Mouse (Mus musculus) forebrain, embryonic 11.5 days (tissue): ENCODE results near the gene Naa30. TPM values are rescaled to one million over a fixed set of nuclear protein-coding genes. Genes with fewer than 3 reads are reported as not detected.

Experiments
- ATAC-seq: fragments of 200-750 bp; cut with Nextera tagmentation; replicated peaks from 2 replicates; pipeline ENCODE4 v1.8.0; 2017; ENCODE audit warnings: moderate TSS enrichment; ENCODE audit not compliant: low FRiP score
- DNase-seq: peaks from one replicate; pipeline ENCODE4 v3.0.0-alpha.2; 2017; ENCODE audit warnings: low spot score
- H3K27ac ChIP-seq: fragments of 300-500 bp; sonication (generic); 2 replicates; pipeline ENCODE4 v1.5.1; 2014; ENCODE audit warnings: low read depth, low read length
- H3K27me3 ChIP-seq: fragments of 300-500 bp; sonication (generic); 2 replicates; pipeline ENCODE4 v1.6.1; 2014; ENCODE audit warnings: mild to moderate bottlenecking, low read length, mixed read lengths; ENCODE audit not compliant: control insufficient read depth, insufficient read depth
- H3K36me3 ChIP-seq: fragments of 300-500 bp; sonication (generic); 2 replicates; pipeline ENCODE4 v1.6.1; 2014; ENCODE audit warnings: mild to moderate bottlenecking, low read length, moderate library complexity, mixed read lengths; ENCODE audit not compliant: control insufficient read depth, insufficient read depth
- H3K4me1 ChIP-seq: fragments of 300-500 bp; sonication (generic); replicated peaks from 2 replicates; pipeline ENCODE4 v1.6.1; 2014; ENCODE audit warnings: low read length, mixed read lengths; ENCODE audit not compliant: control insufficient read depth, insufficient read depth
- H3K4me2 ChIP-seq: fragments of 300-500 bp; sonication (generic); 2 replicates; pipeline ENCODE4 v1.6.1; 2014; ENCODE audit warnings: low read depth, mild to moderate bottlenecking, low read length, moderate library complexity, mixed read lengths; ENCODE audit not compliant: severe bottlenecking
- H3K4me3 ChIP-seq: fragments of 300-500 bp; sonication (generic); 2 replicates; pipeline ENCODE4 v1.5.1; 2014; ENCODE audit warnings: low read depth, low read length
- H3K9ac ChIP-seq: fragments of 300-500 bp; sonication (generic); 2 replicates; pipeline ENCODE4 v1.6.1; 2014; ENCODE audit warnings: low read length
- H3K9me3 ChIP-seq: fragments of 300-500 bp; sonication (generic); 2 replicates; pipeline ENCODE4 v1.6.1; 2016; ENCODE audit warnings: low read length, mixed read lengths; ENCODE audit not compliant: control insufficient read depth
- WGBS: fragments of 180-500 bp; shearing (Covaris S2); extraction: QIAGEN DNeasy Blood & Tissue Kit; methylation state at CpG from one replicate; pipeline ENCODE4 v1.1.7; 2014; 5-methylcytosine and 5-hydroxymethylcytosine counted together
- polyA plus RNA-seq: library from polyadenylated mRNA; unstranded; fragments of >200 nt; fragmentation: Nextera tagmentation; extraction: Ambion mirVana; gene quantifications from 2 replicates; pipeline ENCODE4 v1.2.1, GENCODE M21; 2014

Naa30 gene
- polyA plus RNA-seq, 1 experiment from 2014 or later: 19.3 TPM

DNA sequence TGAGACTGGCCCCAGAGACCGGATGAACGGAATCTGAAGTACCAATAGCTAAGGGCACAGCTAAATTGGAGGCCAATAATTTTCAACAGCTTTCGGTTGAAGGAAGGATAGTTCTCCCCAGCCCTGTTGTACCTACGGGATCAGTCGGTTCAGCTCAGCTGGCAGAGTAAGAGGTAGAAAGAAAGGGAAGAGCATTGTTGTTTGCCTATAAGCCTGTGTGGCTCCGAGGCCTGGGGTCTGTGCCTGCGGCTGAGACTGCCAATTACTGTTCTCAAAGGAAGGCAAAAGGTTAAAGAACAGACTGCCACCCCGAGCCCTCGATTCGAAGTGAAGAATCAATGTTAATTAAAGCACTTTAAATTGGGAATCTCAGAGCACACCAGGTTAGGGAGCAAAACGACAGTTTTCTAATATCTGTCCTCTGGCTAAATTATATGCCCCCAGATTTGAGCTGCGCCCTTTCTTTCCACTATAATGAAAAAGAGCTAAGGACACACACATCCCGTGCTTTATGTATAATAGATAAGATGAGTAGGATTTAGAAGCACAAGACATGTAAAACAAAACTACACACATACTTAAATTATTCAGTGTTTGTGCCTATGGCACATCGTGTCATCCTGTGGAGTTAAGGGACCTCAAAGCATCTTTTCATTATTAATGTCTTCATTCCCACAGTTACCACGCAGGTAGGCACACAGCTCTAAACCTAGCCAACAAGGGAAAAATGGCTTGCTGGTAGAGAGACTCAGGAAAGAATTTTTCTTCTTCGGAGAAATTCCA, 13.7 kb upstream of the Naa30 start:
- H3K27ac ChIP-seq: no peak overlapping the region
- no peaks in the 10 kb centered on the region for H3K36me3 ChIP-seq
- H3K9me3 ChIP-seq: no peaks in the 10 kb centered on the region
- no peak overlapping the region for H3K4me3 ChIP-seq
- WGBS: 48% methylated on average over 16 of the region's 16 CpGs
- no peaks in the 10 kb centered on the region for H3K27me3 ChIP-seq
- H3K4me2 ChIP-seq: no peak overlapping the region
- no peak for ATAC-seq
- DNase-seq: no peak
- no peaks in the 10 kb centered on the region for H3K4me1 ChIP-seq
- H3K9ac ChIP-seq: no peak overlapping the region

DNA sequence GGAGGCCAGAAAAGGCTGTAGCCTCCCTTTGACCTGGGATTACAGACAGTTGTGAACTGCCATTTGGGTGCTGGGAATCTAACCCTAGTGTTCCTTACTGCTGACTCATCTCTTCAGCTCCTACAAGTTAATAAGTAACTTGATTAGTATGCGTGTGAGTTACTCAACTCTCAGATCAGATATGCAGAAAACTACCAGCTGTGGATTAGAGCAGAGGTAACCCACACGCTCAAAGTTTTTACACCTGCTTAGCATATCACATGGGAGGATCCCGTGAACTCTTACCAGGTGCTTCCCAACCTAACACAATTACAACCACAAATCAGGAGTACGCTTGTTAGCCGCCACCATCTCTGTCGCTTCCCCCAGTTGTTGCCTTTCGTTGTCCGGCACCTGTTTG, 740 bp upstream of the Naa30 start:
- Histone ChIP-seq H3K27me3 (no peaks in the 10 kb centered on the region), H3K9ac (peak overlapping the region; percentile 95), H3K9me3 (no peaks in the 10 kb centered on the region), H3K4me3 (peak overlapping the region; percentile 95), H3K4me1 (peaks cover 8% of the 10 kb centered on the region; the same call in 1 of the 2 replicates), H3K27ac (no peak overlapping the region), H3K36me3 (no peaks in the 10 kb centered on the region), H3K4me2 (peak overlapping the region; percentile 63)
- WGBS: 39% methylated on average over 8 of the region's 8 CpGs
- ATAC-seq: peak; percentile 17
- DNase-seq: no peak

DNA sequence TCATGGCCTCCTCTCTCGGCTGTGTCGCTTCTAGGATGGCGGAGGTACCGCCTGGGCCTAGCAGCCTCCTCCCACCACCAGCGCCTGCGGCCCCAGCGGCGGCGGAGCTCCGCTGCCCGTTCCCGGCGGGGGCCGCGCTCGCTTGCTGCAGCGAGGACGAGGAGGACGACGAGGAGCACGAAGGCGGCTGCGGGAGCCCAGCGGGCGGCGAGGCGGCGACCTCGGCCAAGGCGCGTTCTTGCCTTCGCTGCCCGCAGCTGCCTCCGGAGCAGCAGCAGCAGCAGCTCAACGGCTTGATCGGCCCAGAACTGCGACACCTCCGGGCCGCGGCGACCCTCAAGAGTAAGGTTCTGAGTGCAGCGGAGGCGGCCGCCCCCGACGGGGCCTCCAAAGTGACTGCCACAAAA, 559 bp downstream of the Naa30 start:
- Histone ChIP-seq H3K9ac (peak overlapping the region; percentile 95), H3K27me3 (no peaks in the 10 kb centered on the region), H3K4me2 (peak overlapping the region; percentile 94), H3K4me3 (peak overlapping the region; percentile 95), H3K36me3 (no peaks in the 10 kb centered on the region), H3K27ac (peak overlapping the region; percentile 57), H3K9me3 (no peaks in the 10 kb centered on the region), H3K4me1 (peaks cover 8% of the 10 kb centered on the region; the same call in 1 of the 2 replicates)
- DNase-seq (peak; percentile 81), ATAC-seq (peak; percentile 87)
- 0% methylated on average over 41 of the region's 46 CpGs for WGBS

DNA sequence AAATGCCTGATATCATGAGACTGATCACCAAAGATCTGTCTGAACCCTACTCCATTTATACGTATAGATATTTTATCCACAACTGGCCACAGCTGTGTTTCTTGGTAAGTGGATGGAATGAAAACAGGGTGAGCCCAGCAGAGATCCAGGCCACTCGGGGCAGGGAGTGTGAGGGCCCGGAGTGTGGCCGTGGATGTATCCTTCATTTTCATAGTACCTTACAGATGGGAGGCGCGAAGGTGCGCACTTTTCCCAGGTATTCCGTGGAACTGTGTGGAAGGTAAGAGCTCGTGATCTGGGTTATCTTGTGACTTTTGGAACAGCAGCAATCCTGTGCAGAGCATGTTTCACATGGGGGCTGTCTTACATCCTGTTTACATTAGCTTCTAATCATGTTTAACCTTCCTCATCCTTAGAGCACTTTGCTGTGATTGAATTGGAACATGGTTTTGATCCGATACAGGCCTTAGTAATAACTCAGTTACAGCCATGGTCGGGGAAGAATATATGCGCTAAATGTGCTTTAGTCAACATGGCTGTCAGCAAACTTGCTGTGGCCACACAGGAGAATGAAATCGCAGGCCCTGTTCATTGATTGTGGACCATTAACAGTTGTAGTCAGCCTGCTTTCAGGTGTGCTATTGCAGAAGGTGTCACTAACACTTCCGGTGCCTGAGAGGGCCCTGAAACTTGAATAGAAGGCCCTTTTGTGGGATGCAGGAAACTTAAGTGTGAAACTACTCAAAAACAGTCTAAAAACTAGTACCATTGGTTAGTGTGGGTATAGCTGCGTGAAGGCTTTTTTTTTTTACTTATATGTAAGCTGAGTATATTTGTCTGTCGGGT, 1.5 kb downstream of the Naa30 start:
- peak overlapping the region; percentile 94 for H3K4me2 ChIP-seq
- no peak overlapping the region for H3K27ac ChIP-seq
- H3K4me1 ChIP-seq: peaks cover 8% of the 10 kb centered on the region; the same call in 1 of the 2 replicates
- no peaks in the 10 kb centered on the region for H3K27me3 ChIP-seq
- no peaks in the 10 kb centered on the region for H3K36me3 ChIP-seq
- 67% methylated on average over 16 of the region's 16 CpGs for WGBS
- no peaks in the 10 kb centered on the region for H3K9me3 ChIP-seq
- peak overlapping the region; percentile 95 for H3K4me3 ChIP-seq
- peak overlapping the region; percentile 95 for H3K9ac ChIP-seq
- ATAC-seq (no peak), DNase-seq (no peak)

DNA sequence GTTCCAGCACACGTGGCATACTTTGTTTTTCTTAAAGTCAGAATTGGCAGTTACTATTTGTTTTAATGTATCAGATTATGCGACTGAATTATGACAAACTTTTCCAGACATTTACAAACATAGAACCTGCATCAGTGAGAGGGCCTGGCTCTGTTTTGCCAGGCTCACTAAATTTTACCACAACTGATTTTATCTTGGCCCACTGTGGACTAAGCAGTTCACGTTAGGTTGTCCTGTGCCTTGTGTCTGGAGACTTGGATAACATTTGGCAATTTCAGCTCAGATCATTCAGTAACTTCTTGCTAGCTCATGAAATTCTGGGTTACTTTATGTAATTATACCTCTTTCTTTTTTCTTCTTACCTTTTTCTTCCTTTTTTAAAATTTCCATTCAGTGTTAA, 7.7 kb downstream of the Naa30 start:
- ATAC-seq (no peak), DNase-seq (no peak)
- no peak overlapping the region for H3K4me2 ChIP-seq
- H3K27me3 ChIP-seq: no peaks in the 10 kb centered on the region
- H3K9ac ChIP-seq: no peak overlapping the region
- no peaks in the 10 kb centered on the region; the same call in 1 of the 2 replicates for H3K36me3 ChIP-seq
- no peak overlapping the region for H3K27ac ChIP-seq
- no peaks in the 10 kb centered on the region for H3K9me3 ChIP-seq
- no peak overlapping the region for H3K4me3 ChIP-seq
- H3K4me1 ChIP-seq: no peaks in the 10 kb centered on the region
- 87% methylated on average over 3 of the region's 3 CpGs for WGBS

DNA sequence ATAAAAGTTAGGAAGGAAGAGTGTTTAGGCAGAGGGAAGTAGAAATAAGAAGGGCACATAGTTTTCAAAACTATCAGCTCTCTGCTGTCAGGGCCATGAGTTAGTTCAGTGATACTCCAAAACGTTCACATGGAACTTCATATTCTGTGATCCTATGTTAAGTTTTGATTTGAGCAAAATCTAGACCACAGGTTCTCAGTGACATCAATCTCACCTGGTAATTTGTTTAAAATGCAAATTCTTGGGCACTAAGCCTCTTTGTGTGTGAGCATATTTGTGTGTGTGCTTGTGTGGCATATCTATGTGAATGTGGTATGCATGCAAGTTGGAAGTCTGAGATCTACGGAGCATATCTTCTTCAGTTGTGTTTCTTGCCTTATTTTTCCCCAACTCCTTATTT, 14.2 kb downstream of the Naa30 start:
- Histone ChIP-seq H3K27me3 (no peaks in the 10 kb centered on the region), H3K4me2 (no peak overlapping the region), H3K4me1 (no peaks in the 10 kb centered on the region), H3K4me3 (no peak overlapping the region), H3K9ac (no peak overlapping the region), H3K36me3 (no peaks in the 10 kb centered on the region), H3K27ac (no peak overlapping the region), H3K9me3 (no peaks in the 10 kb centered on the region)
- 92% methylated on average over 2 of the region's 2 CpGs for WGBS
- DNase-seq (no peak), ATAC-seq (no peak)

DNA sequence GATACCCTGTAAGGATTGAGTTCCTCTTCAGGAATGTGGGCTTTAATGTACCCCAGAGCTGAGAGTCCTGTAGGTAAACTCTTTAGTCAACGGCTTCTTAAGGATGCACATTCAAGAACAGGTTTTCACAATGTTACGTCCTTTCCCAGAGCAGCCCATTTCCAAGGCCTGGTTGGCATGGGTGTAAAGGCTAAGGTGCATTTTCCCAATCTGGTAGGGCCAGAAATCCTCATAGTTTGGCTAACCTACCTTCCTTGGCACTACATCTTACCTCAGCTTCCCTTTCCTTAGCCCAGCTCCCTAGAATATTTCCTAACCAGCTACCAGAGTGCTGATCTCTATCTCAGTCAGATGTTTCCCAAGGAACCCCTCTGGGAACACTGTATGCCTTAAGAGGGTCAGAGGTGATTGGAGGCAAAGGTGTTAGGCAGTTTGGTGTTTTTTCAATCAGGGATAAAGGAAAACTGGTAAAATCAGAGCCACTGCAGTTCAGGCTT, 25.1 kb downstream of the Naa30 start:
- DNase-seq: no peak
- no peaks in the 10 kb centered on the region for H3K9me3 ChIP-seq
- H3K4me3 ChIP-seq: no peak overlapping the region
- no peak for ATAC-seq
- 88% methylated on average over 2 of the region's 2 CpGs for WGBS
- H3K4me2 ChIP-seq: no peak overlapping the region
- H3K27me3 ChIP-seq: no peaks in the 10 kb centered on the region
- no peaks in the 10 kb centered on the region for H3K4me1 ChIP-seq
- no peaks in the 10 kb centered on the region for H3K36me3 ChIP-seq
- no peak overlapping the region for H3K27ac ChIP-seq
- no peak overlapping the region for H3K9ac ChIP-seq

DNA sequence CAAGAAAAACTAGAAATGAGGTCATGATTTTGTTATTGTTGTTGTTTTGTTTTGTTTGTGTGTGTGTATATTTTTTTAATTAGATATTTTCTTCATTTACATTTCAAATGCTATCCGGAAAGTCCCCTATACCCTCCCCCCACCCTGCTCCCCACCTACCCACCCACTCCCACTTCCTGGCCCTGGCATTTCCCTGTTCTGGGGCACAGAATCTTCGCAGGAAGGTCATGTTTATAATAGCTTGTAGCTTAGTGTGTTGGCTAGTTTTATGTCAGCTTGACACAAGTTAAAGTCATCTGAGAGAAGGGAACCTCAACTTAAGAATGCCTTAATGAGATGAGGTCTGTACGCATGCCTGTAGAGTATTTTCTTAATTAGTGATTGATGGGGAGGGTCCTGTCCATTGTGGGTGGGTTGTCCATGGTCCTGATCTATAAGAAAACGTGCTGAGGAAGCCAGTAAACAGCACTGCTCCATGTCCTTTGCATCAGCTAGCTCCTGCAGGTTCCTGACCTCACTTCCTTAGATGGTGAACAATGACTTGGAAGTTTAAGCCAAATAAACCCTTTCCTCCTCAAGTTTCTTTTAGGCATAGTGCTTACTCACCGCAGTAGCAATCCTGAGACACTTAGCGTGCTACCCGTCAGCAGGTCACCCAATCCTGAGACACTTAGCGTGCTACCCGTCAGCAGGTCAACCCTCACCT, 29.2 kb downstream of the Naa30 start:
- Histone ChIP-seq H3K9ac (no peak overlapping the region), H3K4me2 (no peak overlapping the region), H3K4me3 (no peak overlapping the region), H3K27me3 (no peaks in the 10 kb centered on the region), H3K36me3 (no peaks in the 10 kb centered on the region), H3K4me1 (no peaks in the 10 kb centered on the region), H3K27ac (no peak overlapping the region), H3K9me3 (no peaks in the 10 kb centered on the region)
- WGBS: 82% methylated on average over 9 of the region's 9 CpGs
- ATAC-seq: no peak
- DNase-seq: no peak
